ENCODE assay signal across 13 mouse cellular contexts in the genomic region with DNA sequence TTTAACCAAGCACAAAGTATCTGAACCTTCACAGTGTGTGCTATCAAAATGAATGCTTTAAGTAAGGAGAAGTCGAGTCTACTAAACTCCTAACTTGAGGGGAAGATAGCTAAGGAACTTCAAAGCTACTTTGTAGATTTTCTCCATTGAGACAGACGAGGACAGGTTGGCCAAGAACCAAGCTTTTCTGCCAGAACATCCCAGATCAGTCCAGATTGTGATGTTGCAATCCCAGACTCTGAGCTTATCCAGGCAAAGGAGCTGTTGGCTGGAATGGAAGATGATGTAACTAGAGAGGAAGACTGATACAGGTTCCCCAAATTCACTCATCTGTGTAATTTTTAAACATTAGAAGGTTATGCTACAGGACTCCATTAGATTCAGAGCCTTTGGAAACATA.
DNase-seq lines count a peak whose midpoint lies in the region; ATAC-seq and TF ChIP-seq lines count a peak whose summit lies in the region.
"Had no signal": no experiment of that assay in that cellular context is flagged by ENCODE, and none has a peak within 500 bp of the region (broad histone marks: within the 10 kb centered on the region; RNA-seq: fewer than 3 reads in every experiment).

No protein-coding gene starts in this region.

- TF ChIP-seq EP300 in stomach, postnatal 0 days (optimal IDR thresholded peaks at IDR 0.05), result no peak

- H3K27me3 ChIP-seq in kidney, adult 2 months (replicated peaks; ENCODE audit: control insufficient read depth, insufficient read depth, low read length), result no peaks in the 10 kb centered on the region
- no peaks in the 10 kb centered on the region for H3K27me3 ChIP-seq in kidney, embryonic 16.5 days (ENCODE audit: insufficient read depth, low read length)
- H3K27me3 ChIP-seq in stomach, postnatal 0 days (ENCODE audit: control insufficient read depth, insufficient read depth, low read length), result no peaks in the 10 kb centered on the region
- H3K27me3 ChIP-seq: hindbrain, embryonic 13.5 days; limb, embryonic 13.5 days; neural tube, embryonic 15.5 days had no signal

- no peak overlapping the region for H3K27ac ChIP-seq in kidney, adult 2 months (ENCODE audit: insufficient read depth, low read depth, low read length)
- H3K27ac ChIP-seq in kidney, embryonic 16.5 days (ENCODE audit: low read length), result no peak overlapping the region
- H3K27ac ChIP-seq in stomach, postnatal 0 days (replicated peaks), result no peak overlapping the region
- H3K27ac ChIP-seq: hindbrain, embryonic 13.5 days; limb, embryonic 13.5 days; neural tube, embryonic 15.5 days had no signal

- DNase-seq in kidney, adult 2 months, result peak; percentile 16
- DNase-seq in urinary bladder, postnatal 14 days (ENCODE audit: low spot score), result peak; percentile 48
- no peak for DNase-seq in urinary bladder, adult 2 months (ENCODE audit: low spot score)
- peak; percentile 20 for DNase-seq in gastrocnemius, adult 8-10 months (ENCODE audit: low spot score in 2 of 2)
- peak; percentile 44 for DNase-seq in lung, postnatal 25 days (ENCODE audit: low spot score)
- DNase-seq in cerebellum, postnatal 4 days (ENCODE audit: low spot score in 2 of 2), result no peak
- no peak for DNase-seq in stomach, postnatal 0 days (ENCODE audit: low spot score)
- DNase-seq: kidney, adult 18-20 months had no signal

- H3K4me3 ChIP-seq in kidney, adult 2 months (ENCODE audit: insufficient read depth, low read depth, low read length), result no peak overlapping the region
- H3K4me3 ChIP-seq in kidney, embryonic 16.5 days (ENCODE audit: low read length), result no peak overlapping the region
- H3K4me3 ChIP-seq in stomach, postnatal 0 days (ENCODE audit: low read depth, low read length), result no peak overlapping the region
- H3K4me3 ChIP-seq: erythroblast, embryonic 14.5 days; hindbrain, embryonic 13.5 days; limb, embryonic 13.5 days; neural tube, embryonic 15.5 days had no signal

- WGBS in kidney, adult 2 months, result 70% methylated on average over 2 of the region's 2 CpGs
- whole genome bisulfite sequencing in kidney, embryonic 16.5 days, result 77% methylated on average over 2 of the region's 2 CpGs
- WGBS in stomach, postnatal 0 days, result 40% methylated on average over 2 of the region's 2 CpGs

- no peaks in the 10 kb centered on the region for H3K4me1 ChIP-seq in kidney, adult 2 months (ENCODE audit: control insufficient read depth, insufficient read depth, low read length)
- H3K4me1 ChIP-seq in kidney, embryonic 16.5 days (ENCODE audit: insufficient read depth, low read length), result 0 out of 2 replicates have a peak, but pooled peaks cover 3% of the 10 kb centered on the region
- H3K4me1 ChIP-seq in stomach, postnatal 0 days (replicated peaks; ENCODE audit: control insufficient read depth, insufficient read depth), result no peaks in the 10 kb centered on the region
- H3K4me1 ChIP-seq: hindbrain, embryonic 13.5 days; neural tube, embryonic 15.5 days had no signal

- no peak for TF ChIP-seq POLR2A in kidney, adult 2 months (IDR thresholded peaks at IDR 0.05; ENCODE audit: low read depth, low read length)

- H3K9ac ChIP-seq in kidney, embryonic 16.5 days (replicated peaks; ENCODE audit: low read length), result no peak overlapping the region
- no peak overlapping the region for H3K9ac ChIP-seq in stomach, postnatal 0 days (ENCODE audit: low read length)
- H3K9ac ChIP-seq: hindbrain, embryonic 13.5 days; limb, embryonic 13.5 days; neural tube, embryonic 15.5 days had no signal

- no peaks in the 10 kb centered on the region for H3K36me3 ChIP-seq in kidney, adult 2 months (ENCODE audit: control insufficient read depth, insufficient read depth, low read length)
- peaks cover 15% of the 10 kb centered on the region for H3K36me3 ChIP-seq in kidney, embryonic 16.5 days (ENCODE audit: insufficient read depth, low read length)
- H3K36me3 ChIP-seq in stomach, postnatal 0 days (ENCODE audit: control insufficient read depth, insufficient read depth, low read length), result no peaks in the 10 kb centered on the region

- H3K4me2 ChIP-seq in kidney, embryonic 16.5 days (replicated peaks; ENCODE audit: low read depth, low read length), result no peak overlapping the region
- H3K4me2 ChIP-seq in stomach, postnatal 0 days (replicated peaks; ENCODE audit: low read depth), result no peak overlapping the region
- H3K4me2 ChIP-seq: hindbrain, embryonic 13.5 days; limb, embryonic 13.5 days; neural tube, embryonic 15.5 days had no signal

- ATAC-seq in kidney, embryonic 16.5 days (ENCODE audit: low FRiP score, low TSS enrichment), result no peak
- ATAC-seq in stomach, postnatal 0 days (ENCODE audit: low FRiP score, low TSS enrichment), result no peak

- no peak for TF ChIP-seq CTCF in kidney, adult 2 months (conservative IDR thresholded peaks at IDR 0.05; ENCODE audit: insufficient read depth, insufficient read length, low read depth, low read length)
- TF ChIP-seq CTCF in stomach, postnatal 0 days (IDR thresholded peaks at IDR 0.05; ENCODE audit: low read depth), result no peak

- H3K9me3 ChIP-seq in kidney, embryonic 16.5 days (ENCODE audit: low read length), result peaks cover 5% of the 10 kb centered on the region
- no peaks in the 10 kb centered on the region for H3K9me3 ChIP-seq in stomach, postnatal 0 days (ENCODE audit: control insufficient read depth, low read length)
- H3K9me3 ChIP-seq: neural tube, embryonic 15.5 days had no signal

Comparison
In these comparisons a context has a peak if more than half of its experiments do, and no peak if none do; other contexts are left out.
1. DNase-seq: peak in kidney, adult 2 months (single experiment), urinary bladder, postnatal 14 days (single experiment), gastrocnemius, adult 8-10 months (2 of 2) and lung, postnatal 25 days (single experiment); none in urinary bladder, adult 2 months (single experiment), cerebellum, postnatal 4 days (0 of 2) and stomach, postnatal 0 days (single experiment).